11 mouse cellular contexts compared by ENCODE assay signal in the genomic region with DNA sequence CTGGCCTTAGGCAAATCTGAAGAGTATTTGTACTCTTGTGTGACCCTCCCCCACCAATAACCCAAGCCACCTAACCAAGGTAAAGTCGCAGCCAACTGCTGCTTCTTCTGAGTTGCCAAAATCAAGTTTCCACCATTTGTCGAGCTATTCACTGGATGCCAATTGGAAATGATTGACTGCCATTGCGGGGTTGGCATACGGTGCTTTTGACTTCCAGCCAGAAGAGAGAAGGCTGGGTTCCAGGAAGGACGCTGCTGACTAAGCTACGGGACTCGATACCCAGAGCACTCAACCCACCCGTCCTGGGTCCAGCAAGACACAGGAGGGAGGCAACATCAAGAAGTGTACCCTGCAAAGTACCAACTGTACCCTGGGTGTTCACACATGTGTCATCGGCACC.
DNase-seq lines count a peak whose midpoint lies in the region; ATAC-seq lines count a peak whose summit lies in the region.
"Had no signal": no experiment of that assay in that cellular context is flagged by ENCODE, and none has a peak within 500 bp of the region (broad histone marks: within the 10 kb centered on the region; RNA-seq: fewer than 3 reads in every experiment).

No protein-coding gene starts in this region.

- no peaks in the 10 kb centered on the region for H3K36me3 ChIP-seq in forebrain, embryonic 15.5 days
- no peaks in the 10 kb centered on the region for H3K36me3 ChIP-seq in forebrain, embryonic 12.5 days (replicated peaks)
- H3K36me3 ChIP-seq: limb, embryonic 15.5 days had no signal

- no peak overlapping the region for H3K4me2 ChIP-seq in forebrain, embryonic 15.5 days (replicated peaks)
- no peak overlapping the region for H3K4me2 ChIP-seq in forebrain, embryonic 12.5 days
- H3K4me2 ChIP-seq: limb, embryonic 15.5 days had no signal

- H3K27ac ChIP-seq in forebrain, embryonic 15.5 days (replicated peaks) = peak overlapping the region; percentile 63
- H3K27ac ChIP-seq in forebrain, embryonic 12.5 days = no peak overlapping the region
- H3K27ac ChIP-seq: limb, embryonic 15.5 days had no signal

- H3K27me3 ChIP-seq in forebrain, embryonic 15.5 days = no peaks in the 10 kb centered on the region
- H3K27me3 ChIP-seq in forebrain, embryonic 12.5 days = no peaks in the 10 kb centered on the region
- H3K27me3 ChIP-seq: limb, embryonic 15.5 days had no signal

- WGBS in forebrain, embryonic 15.5 days = 49% methylated on average over 9 of the region's 9 CpGs
- WGBS in forebrain, embryonic 12.5 days = 91% methylated on average over 9 of the region's 9 CpGs

- H3K9me3 ChIP-seq in forebrain, embryonic 15.5 days = no peaks in the 10 kb centered on the region
- no peaks in the 10 kb centered on the region for H3K9me3 ChIP-seq in forebrain, embryonic 12.5 days
- H3K9me3 ChIP-seq: limb, embryonic 15.5 days had no signal

- no peak overlapping the region for H3K9ac ChIP-seq in forebrain, embryonic 15.5 days (replicated peaks)
- H3K9ac ChIP-seq in forebrain, embryonic 12.5 days = no peak overlapping the region
- H3K9ac ChIP-seq: limb, embryonic 15.5 days had no signal

- DNase-seq in brain, adult 2 months (ENCODE audit: low read depth, low spot score) = peak; percentile 94
- peak; percentile 94 for DNase-seq in cerebellum, postnatal 10 days
- DNase-seq in layer of hippocampus, postnatal 14 days (ENCODE audit: low spot score in 2 of 2) = peak; percentile 74 to 86
- no peak for DNase-seq in urinary bladder, postnatal 10 days (ENCODE audit: low spot score)
- no peak for DNase-seq in lung, postnatal 14 days
- DNase-seq in lung, adult 18-20 months = no peak
- DNase-seq: kidney, adult 9 months; lung, postnatal 4 days had no signal

- peaks cover 12% of the 10 kb centered on the region for H3K4me1 ChIP-seq in forebrain, embryonic 15.5 days
- H3K4me1 ChIP-seq in forebrain, embryonic 12.5 days = no peaks in the 10 kb centered on the region

- no peak overlapping the region for H3K4me3 ChIP-seq in forebrain, embryonic 15.5 days
- no peak overlapping the region for H3K4me3 ChIP-seq in forebrain, embryonic 12.5 days (replicated peaks)
- H3K4me3 ChIP-seq: limb, embryonic 15.5 days had no signal

- ATAC-seq in forebrain, embryonic 15.5 days (replicated peaks) = peak; percentile 84
- ATAC-seq in forebrain, embryonic 12.5 days (ENCODE audit: low FRiP score) = no peak

Comparison
In these comparisons a context has a peak if more than half of its experiments do, and no peak if none do; other contexts are left out.
1. DNase-seq: peak in brain, adult 2 months (single experiment), cerebellum, postnatal 10 days (2 of 2) and layer of hippocampus, postnatal 14 days (2 of 2); none in urinary bladder, postnatal 10 days (single experiment), lung, postnatal 14 days (single experiment) and lung, adult 18-20 months (0 of 2).